Mouse (Mus musculus): ENCODE measurements around the gene Ptcd1.
"Not testable (repeated sequence)": the region's sequence is repeated elsewhere in the genome, so short reads cannot be mapped to it uniquely, and the experiment has no call there.

Gene Ptcd1

GRCm38 (mm10) chr5:145164710-145165109 lies 2.2 kb downstream of the Ptcd1 start:
- no peak for DNase-seq (ENCODE audit: low read depth)

GRCm38 (mm10) chr5:145161361-145161760 lies 5.5 kb downstream of the Ptcd1 start:
- no peak for DNase-seq (ENCODE audit: low read depth)

- no peak for DNase-seq (ENCODE audit: low read depth)
Observed at GRCm38 (mm10) chr5:145152690-145153089, 14.2 kb downstream of the Ptcd1 start.

DNA sequence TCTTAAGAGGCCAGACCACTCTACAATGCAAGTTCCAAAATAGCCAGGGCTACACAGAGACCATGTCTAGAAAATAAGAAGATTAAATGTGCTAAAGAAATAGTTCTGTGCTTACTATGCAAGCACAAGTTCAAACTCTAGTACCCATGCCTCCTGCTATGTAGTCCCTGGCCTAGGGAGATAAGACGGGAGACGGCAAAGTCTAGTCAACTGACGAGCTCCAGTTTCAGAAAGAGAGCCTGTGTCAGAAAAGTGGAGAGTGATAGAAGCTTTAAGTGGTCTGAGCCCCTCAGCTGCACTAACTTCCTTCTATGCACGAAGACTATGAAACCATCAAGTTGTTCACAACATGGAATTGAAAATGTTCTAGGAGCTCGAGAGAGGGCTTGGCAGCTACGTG lies 17.6 kb downstream of the Ptcd1 start:
- DNase-seq (ENCODE audit: low read depth) = no peak

GRCm38 (mm10) chr5:145147748-145148147 lies 19.2 kb downstream of the Ptcd1 start:
- DNase-seq (ENCODE audit: low read depth) = no peak

DNA sequence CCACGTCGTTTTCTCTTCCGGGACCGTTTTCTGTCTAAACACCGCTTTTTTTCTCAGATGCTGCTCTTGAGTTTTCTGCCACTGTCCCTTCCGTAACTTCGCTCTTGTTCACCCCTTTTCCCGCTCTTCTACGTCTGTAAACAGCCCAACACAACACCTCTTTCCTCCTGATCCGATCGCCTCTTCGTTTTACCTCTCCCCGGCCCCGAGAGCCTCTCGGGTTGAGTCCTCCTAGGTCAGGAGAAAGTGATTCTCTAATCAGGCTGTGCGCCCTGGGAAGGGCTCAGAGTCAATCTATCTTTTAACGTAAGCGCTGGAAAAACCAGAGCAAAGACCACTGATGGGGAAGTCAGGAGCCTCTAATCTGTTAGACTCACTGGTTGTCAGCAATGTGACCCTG lies 26.3 kb downstream of the Ptcd1 start:
- no peak for DNase-seq (ENCODE audit: low read depth)

- peak; percentile 85 for DNase-seq (ENCODE audit: low read depth)
Observed at GRCm38 (mm10) chr5:145139571-145140519, 27.1 kb downstream of the Ptcd1 start, which contains the start of the genes Pdap1 and Bud31. TSS of gene Pdap1 (minus strand) at chr5:145140238. TSS of gene Bud31 (plus strand) at chr5:145140362.

GRCm38 (mm10) chr5:145138836-145139235 lies 28.1 kb downstream of the Ptcd1 start:
- no peak for DNase-seq (ENCODE audit: low read depth)

DNA sequence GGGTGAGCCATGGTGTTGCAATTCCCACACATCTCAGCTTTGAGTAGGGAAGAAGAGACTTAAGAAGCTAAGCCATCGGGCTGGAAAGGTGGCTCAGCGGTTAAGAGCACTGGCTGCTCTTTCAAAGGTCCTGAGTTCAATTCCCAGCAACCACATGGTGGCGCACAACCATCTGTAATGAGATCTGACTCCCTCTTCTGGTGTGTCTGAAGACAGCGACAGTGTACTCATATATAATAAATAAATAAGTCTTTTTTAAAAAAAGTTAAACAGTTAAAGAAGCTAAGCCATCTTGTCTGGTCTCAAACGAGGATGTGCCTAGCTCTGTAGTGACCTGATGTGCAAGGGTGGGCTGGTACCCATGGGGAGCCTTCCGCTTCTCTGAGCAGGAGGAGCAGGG lies 33.6 kb downstream of the Ptcd1 start:
- DNase-seq (ENCODE audit: low read depth) = not testable (repeated sequence)

GRCm38 (mm10) chr5:145130995-145131394 lies 35.9 kb downstream of the Ptcd1 start:
- no peak for DNase-seq (ENCODE audit: low read depth)

DNA sequence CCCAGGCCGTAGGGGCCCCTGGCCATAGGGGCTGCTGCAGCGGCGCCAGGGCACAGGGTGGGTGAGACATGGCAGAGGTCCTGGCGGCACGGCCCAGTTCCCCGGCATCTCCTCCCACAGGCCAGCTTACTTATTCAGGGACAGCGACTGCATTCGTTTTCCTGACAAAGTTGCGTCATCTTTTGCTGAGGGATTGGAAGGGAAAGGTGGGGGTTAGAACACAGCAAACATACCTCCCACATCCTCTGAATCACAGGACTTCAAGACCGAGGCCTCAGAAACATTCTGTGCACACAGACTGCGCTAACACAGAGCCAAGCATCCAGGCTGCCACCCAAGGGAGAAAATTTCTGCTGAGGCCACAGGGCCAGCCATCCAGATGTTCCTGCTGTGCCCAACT lies 36.7 kb downstream of the Ptcd1 start:
- DNase-seq (ENCODE audit: low read depth) = no peak

- DNase-seq (ENCODE audit: low read depth) = not testable (repeated sequence)
Observed at GRCm38 (mm10) chr5:145129773-145130172, 37.1 kb downstream of the Ptcd1 start.

DNA sequence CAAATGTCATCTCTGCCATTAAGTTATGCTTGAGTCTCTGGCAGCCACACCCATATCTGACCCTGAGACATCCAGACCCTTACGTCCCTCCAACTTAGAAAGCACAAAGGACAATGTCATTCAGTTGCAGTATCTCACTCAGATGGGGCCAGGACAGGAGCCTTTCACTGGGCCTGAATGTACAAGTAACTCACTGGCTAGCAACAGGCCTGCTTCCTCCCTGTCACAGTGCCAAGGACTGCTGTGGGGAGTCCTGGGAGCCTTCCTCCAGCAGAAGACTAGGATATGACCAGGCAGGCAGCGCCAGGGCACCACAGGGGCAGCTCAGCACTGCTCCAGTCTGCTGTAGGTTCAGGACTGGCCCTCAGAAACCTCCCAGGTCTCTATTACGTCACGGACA lies 37.8 kb downstream of the Ptcd1 start:
- DNase-seq (ENCODE audit: low read depth) = no peak

- DNase-seq (ENCODE audit: low read depth) = no peak
Observed at GRCm38 (mm10) chr5:145126580-145126979, 40.3 kb downstream of the Ptcd1 start.

DNA sequence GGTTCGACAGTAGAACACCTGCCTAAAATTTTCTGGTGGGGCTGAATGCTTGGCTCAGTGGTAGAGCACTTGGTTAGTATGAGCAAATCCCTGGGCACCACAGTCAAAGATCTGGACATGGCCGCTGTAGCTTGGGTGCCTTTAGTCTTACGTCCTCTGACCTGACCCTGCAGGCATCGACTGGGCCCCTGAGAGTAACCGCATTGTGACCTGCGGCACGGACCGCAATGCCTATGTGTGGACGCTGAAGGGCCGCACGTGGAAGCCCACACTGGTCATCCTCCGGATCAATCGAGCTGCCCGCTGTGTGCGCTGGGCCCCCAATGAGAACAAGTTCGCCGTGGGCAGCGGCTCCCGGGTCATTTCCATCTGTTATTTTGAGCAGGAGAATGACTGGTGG lies 43.5 kb downstream of the Ptcd1 start:
- DNase-seq (ENCODE audit: low read depth) = no peak

DNA sequence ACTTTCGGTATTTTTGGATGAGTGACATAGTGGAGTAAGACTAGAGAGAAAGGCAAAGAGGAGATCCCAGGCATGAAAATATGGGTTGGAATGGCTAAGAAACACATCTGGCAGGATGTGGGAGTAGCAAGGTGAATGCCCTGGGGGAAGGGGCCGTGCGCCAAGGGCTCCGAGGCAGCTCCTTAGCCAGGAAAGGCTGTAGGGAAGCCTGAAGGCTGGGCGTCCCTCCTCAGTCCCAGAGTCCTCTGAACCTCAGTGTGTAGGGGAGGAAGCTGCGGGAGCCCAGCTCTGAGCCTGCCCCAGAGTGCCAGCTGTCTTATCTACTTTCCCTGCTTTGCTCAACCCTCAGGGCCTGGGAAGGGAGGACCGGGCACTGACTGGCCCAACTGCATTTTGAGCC lies 46.0 kb downstream of the Ptcd1 start:
- no peak for DNase-seq (ENCODE audit: low read depth)

DNA sequence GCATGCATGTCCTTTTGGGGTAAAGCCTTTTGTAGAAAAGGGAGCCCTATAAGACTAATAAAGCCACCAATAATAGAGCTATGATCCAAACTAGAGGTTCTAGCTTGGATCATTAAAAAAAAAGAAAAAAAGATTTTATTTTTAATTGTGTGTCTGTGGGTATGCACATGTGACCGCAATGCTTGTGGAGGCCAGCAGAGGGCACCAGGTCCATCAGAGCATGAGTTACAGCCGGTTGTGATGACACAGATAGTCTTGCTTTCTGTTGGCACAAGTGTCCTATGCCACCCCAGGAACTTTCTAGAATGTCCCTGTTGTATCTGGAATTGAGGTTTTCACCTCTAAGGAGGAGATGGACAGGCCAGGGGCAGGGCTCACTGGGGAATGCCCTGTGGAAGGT lies 47.5 kb downstream of the Ptcd1 start:
- DNase-seq (ENCODE audit: low read depth) = no peak

- DNase-seq (ENCODE audit: low read depth) = no peak
Observed at GRCm38 (mm10) chr5:145118461-145118860, 48.4 kb downstream of the Ptcd1 start.

GRCm38 (mm10) chr5:145118005-145118404 lies 48.9 kb downstream of the Ptcd1 start:
- DNase-seq (ENCODE audit: low read depth) = no peak

- peak; percentile 58 for DNase-seq (ENCODE audit: low read depth)
Observed at GRCm38 (mm10) chr5:145116916-145117315, 50.0 kb downstream of the Ptcd1 start.

DNA sequence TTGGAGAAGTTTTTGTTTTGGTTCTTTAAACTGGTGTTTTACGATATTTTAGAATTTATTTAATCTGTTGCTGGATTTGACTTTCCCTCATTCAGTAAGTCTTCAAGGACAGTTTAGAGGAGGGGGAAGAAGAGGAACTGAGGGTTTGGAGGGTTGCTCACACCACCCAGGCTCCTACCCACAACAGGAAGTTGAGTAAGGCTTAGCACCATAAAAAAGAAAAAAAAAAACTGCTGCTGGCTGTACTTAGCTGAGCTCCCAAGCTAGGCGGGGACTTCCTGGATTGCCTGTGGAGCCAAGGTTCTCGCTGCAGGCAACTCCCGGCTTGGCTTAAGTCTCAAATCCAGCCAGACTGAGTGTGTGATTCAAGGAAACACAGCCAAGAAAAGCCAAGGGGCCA lies 50.6 kb downstream of the Ptcd1 start:
- DNase-seq (ENCODE audit: low read depth) = no peak

DNA sequence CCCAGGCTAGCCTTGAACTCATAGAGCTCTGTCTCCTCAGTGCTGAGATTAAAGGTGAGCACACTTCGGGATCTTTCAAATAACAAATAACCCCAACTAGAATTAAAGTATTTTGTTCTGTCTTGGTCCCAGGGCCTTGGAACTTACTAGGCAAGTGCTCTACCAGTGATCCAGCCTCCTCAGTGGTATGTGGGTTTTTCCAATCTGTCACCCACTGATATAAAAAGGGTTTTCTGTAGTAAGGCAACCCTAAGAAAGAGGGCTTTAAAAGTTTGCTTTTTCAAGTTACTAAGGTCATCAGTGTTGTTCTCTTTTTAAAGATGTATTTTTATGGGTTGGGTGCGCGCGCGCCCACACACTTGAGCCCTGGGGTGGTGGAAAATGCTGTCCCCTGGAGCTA lies 51.2 kb downstream of the Ptcd1 start:
- DNase-seq (ENCODE audit: low read depth) = no peak

- DNase-seq (ENCODE audit: low read depth) = no peak
Observed at GRCm38 (mm10) chr5:145114606-145115473, 52.1 kb downstream of the Ptcd1 start.

All from c-Kit-positive CD71-positive TER-119-negative erythroid progenitor cells, embryonic 14.5 days (primary cell).